ENCODE assay signal across 21 mouse cellular contexts in genomic region chr10:60335021-60335420, GRCm38 (mm10). TPM values are rescaled to one million over a fixed set of nuclear protein-coding genes. Genes with fewer than 3 reads are reported as not detected.
A peak's percentile ranks its signal among the peaks of the same experiment; 100 is the strongest.
DNase-seq lines count a peak whose midpoint lies in the region; ATAC-seq and TF ChIP-seq lines count a peak whose summit lies in the region.
"Had no signal": no experiment of that assay in that cellular context is flagged by ENCODE, and none has a peak within 500 bp of the region (broad histone marks: within the 10 kb centered on the region; RNA-seq: fewer than 3 reads in every experiment).

No protein-coding gene starts in this region.

- H3K27ac ChIP-seq in CH12.LX (ENCODE audit: insufficient read depth, low read depth) (no peak overlapping the region), MEL (ENCODE audit: control insufficient read depth, low read depth, low read length) (no peak overlapping the region)
- H3K27ac ChIP-seq in intestine, embryonic 16.5 days (ENCODE audit: low read length) = no peak overlapping the region

- no peak for TF ChIP-seq EP300 in CH12.LX (IDR thresholded peaks at IDR 0.05; ENCODE audit: low read length)
- TF ChIP-seq EP300 in MEL (IDR thresholded peaks at IDR 0.05; ENCODE audit: low read depth in 1 of 2, low read length in 2 of 2) = no peak

- H3K4me1 ChIP-seq in CH12.LX (ENCODE audit: control insufficient read depth in 1 of 2, insufficient read depth in 2 of 2) (no peaks in the 10 kb centered on the region), MEL (ENCODE audit: control insufficient read depth in 1 of 2, insufficient read depth in 2 of 2, low read length in 2 of 2) (no peaks in the 10 kb centered on the region)
- peaks cover 31% of the 10 kb centered on the region for H3K4me1 ChIP-seq in intestine, embryonic 16.5 days (ENCODE audit: control insufficient read depth, insufficient read depth, low read length)

- TF ChIP-seq POLR2A in CH12.LX (IDR thresholded peaks at IDR 0.05; ENCODE audit: low read depth, low read length) (no peak), MEL (IDR thresholded peaks at IDR 0.05; ENCODE audit: control insufficient read depth in 1 of 2, insufficient read depth in 1 of 2, low read depth in 1 of 2, low read length in 2 of 2, poor library complexity in 1 of 2) (no peak)

- no peak for TF ChIP-seq RAD21 in CH12.LX (IDR thresholded peaks at IDR 0.05; ENCODE audit: low read depth, low read length)
- no peak for TF ChIP-seq RAD21 in MEL (IDR thresholded peaks at IDR 0.05; ENCODE audit: low read depth, low read length)

- in situ Hi-C loops in CH12.LX (cut with MboI; ENCODE audit: low pct_ligation_motif_present, low pct_unique_long_range_greater_than_20kb, low sequenced_read_pairs) = no loop called here

- ATAC-seq in intestine, embryonic 16.5 days = no peak
- ATAC-seq: activated CD4-positive, CD25-positive, alpha-beta regulatory T cell, adult 4 months; CD4-positive, CD25-positive, alpha-beta regulatory T cell, adult 4 months; Patski had no signal

- no peaks in the 10 kb centered on the region for H3K79me2 ChIP-seq in CH12.LX (replicated peaks; ENCODE audit: control insufficient read depth, extremely low read depth, insufficient read depth, poor library complexity, severe bottlenecking)
- H3K79me2 ChIP-seq in MEL (ENCODE audit: control insufficient read depth, insufficient read depth, low read length, poor library complexity) = no peaks in the 10 kb centered on the region

- 90% methylated on average over 4 of the region's 4 CpGs for WGBS in intestine, embryonic 16.5 days

- H3K4me2 ChIP-seq in CH12.LX (ENCODE audit: insufficient read depth, low read depth, poor library complexity, severe bottlenecking) = no peak overlapping the region
- no peak overlapping the region for H3K4me2 ChIP-seq in intestine, embryonic 16.5 days (ENCODE audit: low read depth, low read length)

- H3K36me3 ChIP-seq in CH12.LX (replicated peaks in 1 of 2; ENCODE audit: control insufficient read depth in 1 of 2, insufficient read depth in 1 of 2, low read length in 1 of 2) = no peaks in the 10 kb centered on the region
- H3K36me3 ChIP-seq in MEL (ENCODE audit: control insufficient read depth in 1 of 2, insufficient read depth in 2 of 2, low read length in 2 of 2) = no peaks in the 10 kb centered on the region
- no peaks in the 10 kb centered on the region for H3K36me3 ChIP-seq in intestine, embryonic 16.5 days (ENCODE audit: control insufficient read depth, insufficient read depth, low read length)
- H3K36me3 ChIP-seq: G1E had no signal

- H3K27me3 ChIP-seq in CH12.LX (replicated peaks) = peaks cover 26% of the 10 kb centered on the region
- no peaks in the 10 kb centered on the region for H3K27me3 ChIP-seq in MEL (ENCODE audit: control insufficient read depth in 1 of 2, insufficient read depth in 2 of 2, low read length in 2 of 2)
- no peaks in the 10 kb centered on the region for H3K27me3 ChIP-seq in intestine, embryonic 16.5 days (replicated peaks; ENCODE audit: control insufficient read depth, insufficient read depth, low read length)
- H3K27me3 ChIP-seq: Patski had no signal

- no peak overlapping the region for H3K9ac ChIP-seq in CH12.LX (ENCODE audit: insufficient read depth, low read depth)
- H3K9ac ChIP-seq in MEL (ENCODE audit: control insufficient read depth, low read depth, low read length, poor library complexity, severe bottlenecking) = no peak overlapping the region
- H3K9ac ChIP-seq in intestine, embryonic 16.5 days (ENCODE audit: low read depth, low read length) = no peak overlapping the region

- DNase-seq in CH12.LX (ENCODE audit: extremely low read depth) (no peak), MEL (ENCODE audit: low read depth, low spot score) (no peak)
- no peak for DNase-seq in Muller cell, postnatal 12 days (ENCODE audit: inconsistent ontology term)
- DNase-seq: adrenal gland, adult 2 months; adrenal gland, adult 8-10 months; adrenal gland, postnatal 10 days; adrenal gland, postnatal 14 days; adrenal gland, postnatal 25 days; adrenal gland, postnatal 36 days; B cell, adult 2 months; cerebellum, adult 11 months; cerebellum, adult 11-12 months; cerebellum, adult 18-20 months; cerebellum, adult 2 months; cerebellum, adult 8-10 months; cerebellum, adult 9-10 months had no signal

- H3K4me3 ChIP-seq in CH12.LX (replicated peaks in 1 of 3; ENCODE audit: low read depth in 2 of 3, low read length in 2 of 3, poor library complexity in 1 of 3) (no peak overlapping the region), MEL (ENCODE audit: control insufficient read depth in 1 of 2, insufficient read depth in 1 of 2, low read depth in 2 of 2, low read length in 2 of 2) (no peak overlapping the region)
- H3K4me3 ChIP-seq in intestine, embryonic 16.5 days (ENCODE audit: low read length) = no peak overlapping the region

- TF ChIP-seq CTCF in CH12.LX (conservative IDR thresholded peaks at IDR 0.05 in 1 of 2, IDR thresholded peaks at IDR 0.05 in 1 of 2; ENCODE audit: low read depth in 2 of 2, low read length in 2 of 2) = no peak
- no peak for TF ChIP-seq CTCF in MEL (IDR thresholded peaks at IDR 0.05 in 2 of 3, conservative IDR thresholded peaks at IDR 0.05 in 1 of 3; ENCODE audit: control insufficient read depth in 1 of 3, insufficient read depth in 1 of 3, low read depth in 2 of 3, low read length in 3 of 3, poor library complexity in 1 of 3, severe bottlenecking in 1 of 3)

- dilution Hi-C loops in CH12.LX (cut with MboI; ENCODE audit: extremely low pct_ligation_motif_present, extremely low pct_unique_long_range_greater_than_20kb, low sequenced_read_pairs) = no loop called here

- H3K9me3 ChIP-seq in CH12.LX (replicated peaks; ENCODE audit: low read length) (no peaks in the 10 kb centered on the region), MEL (replicated peaks; ENCODE audit: insufficient read depth, low read length) (no peaks in the 10 kb centered on the region)
- H3K9me3 ChIP-seq in intestine, embryonic 16.5 days (ENCODE audit: control insufficient read depth, low read length) = no peaks in the 10 kb centered on the region
- H3K9me3 ChIP-seq: G1E had no signal

TF ChIP-seq in CH12.LX, 34 proteins besides CTCF, POLR2A, EP300 and RAD21:
- TF ChIP-seq ZKSCAN1 (IDR thresholded peaks at IDR 0.05; ENCODE audit: borderline replicate concordance, low read depth, low read length) = peak; percentile 96
- no peak for TF ChIP-seq NRF1 (IDR thresholded peaks at IDR 0.05; ENCODE audit: low read depth, low read length)
TF ChIP-seq in CH12.LX: peak in this region for 1.

TF ChIP-seq in MEL, 35 proteins besides CTCF, POLR2A, EP300 and RAD21:
- TF ChIP-seq ZKSCAN1 (IDR thresholded peaks at IDR 0.05; ENCODE audit: low read depth, low read length) (peak; percentile 100), ZC3H11A (IDR thresholded peaks at IDR 0.05; ENCODE audit: low read depth, low read length) (no peak)

RNA-seq across cellular contexts. Expression of gene Vsir, which starts 11.6 kb away (rescaled TPM):
- total RNA-seq in CH12.LX (2012; rRNA removed) (9.5 and 10.5 TPM in 2 replicates), CH12.LX (2014; rRNA removed) (5.5 and 6.3 TPM in 2 replicates), MEL (2012; rRNA removed) (4.9 and 11.2 TPM in 2 replicates)
- polyA plus RNA-seq in CH12.LX (2012; ENCODE audit: insufficient read length, low read depth) (3.6 and 4.7 TPM in 2 replicates), MEL (2012; ENCODE audit: insufficient read depth in 1 of 2, insufficient read length in 2 of 2, low read depth in 1 of 2, low replicate concordance in 2 of 2, missing spikeins in 1 of 2) (10 to 100 TPM in 1 of 2 experiments, not detected in 1; 10.6 TPM)
- polyA plus RNA-seq in intestine, embryonic 16.5 days (2015; fragmentation: Nextera tagmentation; extraction: Ambion mirVana) = 10.3 and 11.2 TPM in 2 replicates

RNA-seq across cellular contexts. Expression of gene Psap, which starts 57.6 kb away (rescaled TPM):
- total RNA-seq in CH12.LX (2012; rRNA removed) = 300 and 318 TPM in 2 replicates
- 223 and 251 TPM in 2 replicates for total RNA-seq in CH12.LX (2014; rRNA removed)
- polyA plus RNA-seq in CH12.LX (2012; ENCODE audit: insufficient read length, low read depth) = 465 and 470 TPM in 2 replicates
- 102 and 106 TPM in 2 replicates for total RNA-seq in MEL (2012; rRNA removed)
- 100 to 1,000 TPM in 1 of 2 experiments, 10 to 100 TPM in 1; 56.8 to 153 TPM for polyA plus RNA-seq in MEL (2012; ENCODE audit: insufficient read depth in 1 of 2, insufficient read length in 2 of 2, low read depth in 1 of 2, low replicate concordance in 2 of 2, missing spikeins in 1 of 2)
- 178 and 187 TPM in 2 replicates for polyA plus RNA-seq in intestine, embryonic 16.5 days (2015; fragmentation: Nextera tagmentation; extraction: Ambion mirVana)

Comparison
In these comparisons a context has a peak if more than half of its experiments do, and no peak if none do; other contexts are left out.
1. Of the 35 proteins assayed by ChIP-seq in both MEL and CH12.LX: peak only in MEL: none; only in CH12.LX: none; in both: ZKSCAN1; in neither: 34.